In genomic region chr4:34583427-34583826, GRCm38 (mm10) we compare ENCODE assay signal across 25 mouse cellular contexts.
"Had no signal": no experiment of that assay in that cellular context is flagged by ENCODE, and none has a peak within 500 bp of the region (broad histone marks: within the 10 kb centered on the region; RNA-seq: fewer than 3 reads in every experiment).

No protein-coding gene starts in this region.

- ATAC-seq: inflammation-experienced regulatory T-cells, adult 6 months; intestine, embryonic 15.5 days; liver, embryonic 12.5 days had no signal

- H3K4me1 ChIP-seq: hindbrain, embryonic 10.5 days; hindbrain, embryonic 12.5 days; intestine, embryonic 15.5 days; limb, embryonic 13.5 days; limb, embryonic 15.5 days had no signal

- H3K27me3 ChIP-seq: heart, embryonic 13.5 days; heart, embryonic 15.5 days; hindbrain, embryonic 12.5 days; intestine, embryonic 15.5 days; limb, embryonic 13.5 days; limb, embryonic 15.5 days; liver, embryonic 12.5 days had no signal

- DNase-seq: gastrocnemius, adult 2 months; gastrocnemius, postnatal 10 days; gastrocnemius, postnatal 25 days; heart, adult 18-20 months; heart, postnatal 4 days; kidney, adult 11 months; kidney, adult 8-10 months; kidney, postnatal 10 days; kidney, postnatal 25 days; layer of hippocampus, adult 9-11 months; layer of hippocampus, postnatal 36 days; left cerebral cortex, postnatal 4 days; lung, adult 18-20 months had no signal

- H3K9me3 ChIP-seq: heart, embryonic 13.5 days; heart, embryonic 15.5 days; hindbrain, embryonic 10.5 days; hindbrain, embryonic 12.5 days; intestine, embryonic 15.5 days; limb, embryonic 13.5 days; limb, embryonic 15.5 days; liver, embryonic 12.5 days had no signal

- H3K4me2 ChIP-seq: heart, embryonic 11.5 days; heart, embryonic 13.5 days; heart, embryonic 15.5 days; hindbrain, embryonic 12.5 days; hindbrain, embryonic 14.5 days; intestine, embryonic 15.5 days; limb, embryonic 13.5 days; limb, embryonic 15.5 days; liver, embryonic 12.5 days had no signal

- H3K9ac ChIP-seq: heart, embryonic 13.5 days; heart, embryonic 15.5 days; hindbrain, embryonic 12.5 days; hindbrain, embryonic 14.5 days; intestine, embryonic 15.5 days; limb, embryonic 13.5 days; limb, embryonic 15.5 days; liver, embryonic 12.5 days; liver, embryonic 14.5 days had no signal

- H3K4me3 ChIP-seq: gastrocnemius, adult 2 months; heart, embryonic 13.5 days; heart, embryonic 15.5 days; hindbrain, embryonic 10.5 days; hindbrain, embryonic 12.5 days; intestine, embryonic 15.5 days; limb, embryonic 13.5 days; limb, embryonic 15.5 days; liver, embryonic 12.5 days had no signal

- H3K27ac ChIP-seq: gastrocnemius, adult 2 months; heart, embryonic 13.5 days; heart, embryonic 15.5 days; hindbrain, embryonic 10.5 days; hindbrain, embryonic 12.5 days; hindbrain, embryonic 14.5 days; intestine, embryonic 15.5 days; limb, embryonic 13.5 days; limb, embryonic 15.5 days; liver, embryonic 12.5 days; liver, embryonic 14.5 days had no signal
